ENCODE assay signal across 18 mouse cellular contexts in the genomic region with DNA sequence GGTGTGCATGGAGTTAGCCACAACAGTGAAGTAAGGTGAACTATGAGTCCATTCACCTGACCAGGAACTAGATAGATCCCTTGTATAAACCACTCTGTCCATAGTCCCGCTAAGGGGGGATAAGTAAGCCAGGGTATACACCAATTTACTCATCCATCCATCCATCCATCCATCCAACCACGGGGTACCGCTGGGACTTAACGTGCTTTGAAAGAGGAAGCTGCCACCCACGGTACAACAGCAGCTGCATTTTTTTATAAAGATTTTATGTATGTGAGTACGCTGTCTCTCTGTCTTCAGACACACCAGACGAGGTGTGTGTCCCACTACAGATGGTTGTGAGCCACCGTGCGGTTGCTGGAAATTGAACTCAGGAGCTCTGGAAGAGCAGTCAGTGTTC.
"Had no signal": no experiment of that assay in that cellular context is flagged by ENCODE, and none has a peak within 500 bp of the region (broad histone marks: within the 10 kb centered on the region; RNA-seq: fewer than 3 reads in every experiment).

No protein-coding gene starts in this region.

- H3K4me3 ChIP-seq: midbrain, embryonic 10.5 days; midbrain, embryonic 12.5 days; myocyte; neural tube, embryonic 13.5 days; neural tube, embryonic 15.5 days had no signal

- H3K9ac ChIP-seq: lung, embryonic 14.5 days; midbrain, embryonic 12.5 days; neural tube, embryonic 13.5 days; neural tube, embryonic 15.5 days had no signal

- H3K27ac ChIP-seq: midbrain, embryonic 10.5 days; midbrain, embryonic 12.5 days; neural tube, embryonic 13.5 days; neural tube, embryonic 15.5 days had no signal

- H3K4me2 ChIP-seq: lung, embryonic 14.5 days; midbrain, embryonic 12.5 days; neural tube, embryonic 13.5 days; neural tube, embryonic 15.5 days had no signal

- DNase-seq: lung, adult 18-20 months; lung, embryonic 14.5 days; lung, postnatal 10 days; lung, postnatal 4 days; midbrain, embryonic 14.5 days; retina, postnatal 1 day; right cerebral cortex, adult 18-20 months; right cerebral cortex, postnatal 25 days; spleen, adult 18-20 months; thymus, adult 18-20 months; thymus, postnatal 14 days; thymus, postnatal 36 days had no signal

- H3K36me3 ChIP-seq: midbrain, embryonic 10.5 days; midbrain, embryonic 12.5 days; neural tube, embryonic 13.5 days; neural tube, embryonic 15.5 days had no signal

- H3K4me1 ChIP-seq: midbrain, embryonic 10.5 days; midbrain, embryonic 12.5 days; neural tube, embryonic 13.5 days; neural tube, embryonic 15.5 days had no signal

- H3K9me3 ChIP-seq: midbrain, embryonic 10.5 days; midbrain, embryonic 12.5 days; neural tube, embryonic 13.5 days; neural tube, embryonic 15.5 days had no signal

- ATAC-seq: midbrain, embryonic 16.5 days had no signal

- H3K27me3 ChIP-seq: midbrain, embryonic 12.5 days; neural tube, embryonic 13.5 days; neural tube, embryonic 15.5 days had no signal
